8 mouse cellular contexts compared by ENCODE assay signal in genomic region chr16:11603667-11604422, GRCm38 (mm10).
DNase-seq lines count a peak whose midpoint lies in the region; TF ChIP-seq lines count a peak whose summit lies in the region.
"Had no signal": no experiment of that assay in that cellular context is flagged by ENCODE, and none has a peak within 500 bp of the region (broad histone marks: within the 10 kb centered on the region; RNA-seq: fewer than 3 reads in every experiment).

No protein-coding gene starts in this region.

- TF ChIP-seq POLR2A in liver, adult 2 months (IDR thresholded peaks at IDR 0.05; ENCODE audit: extremely low read depth, insufficient read depth, low read length): no peak

- H3K79me2 ChIP-seq in liver, adult 2 months (ENCODE audit: control insufficient read depth, insufficient read depth, low read length): no peaks in the 10 kb centered on the region

- 50% methylated on average over 5 of the region's 5 CpGs for WGBS in liver, adult 2 months

- intact Hi-C loops in heart, postnatal 14 days (cut with DNase I): loop anchor here (2.0 kb wide), 1 partner anchor 135 kb away; no protein-coding TSS in a partner anchor

- no peaks in the 10 kb centered on the region for H3K27me3 ChIP-seq in liver, adult 2 months (ENCODE audit: control insufficient read depth, insufficient read depth, low read length)
- H3K27me3 ChIP-seq: neural tube, embryonic 13.5 days had no signal

- H3K9ac ChIP-seq in liver, adult 2 months (ENCODE audit: low read depth, low read length): no peak overlapping the region
- H3K9ac ChIP-seq: neural tube, embryonic 13.5 days had no signal

- peak; percentile 35 for DNase-seq in ovary, postnatal 36 days (ENCODE audit: low spot score)
- DNase-seq in ovary, postnatal 10 days (ENCODE audit: low spot score): no peak
- peak; percentile 20 for DNase-seq in cerebellum, adult 8-10 months
- peak; percentile 27 to 55 for DNase-seq in heart, postnatal 14 days
- peak; percentile 83 for DNase-seq in liver, adult 2 months (ENCODE audit: extremely low read depth, low read depth, low spot score)
- DNase-seq in spleen, postnatal 4 days (ENCODE audit: low spot score in 2 of 2): peak; percentile 29 to 68
- no peak for DNase-seq in urinary bladder, adult 18-20 months (ENCODE audit: low spot score in 2 of 2)

- H3K4me1 ChIP-seq in liver, adult 2 months (ENCODE audit: control insufficient read depth, insufficient read depth, low read length): peaks cover 10% of the 10 kb centered on the region
- H3K4me1 ChIP-seq: neural tube, embryonic 13.5 days had no signal

- no peak overlapping the region for H3K4me3 ChIP-seq in liver, adult 2 months (ENCODE audit: insufficient read depth, low read depth, low read length)
- H3K4me3 ChIP-seq: neural tube, embryonic 13.5 days had no signal

- TF ChIP-seq CTCF in liver, adult 2 months (IDR thresholded peaks at IDR 0.05; ENCODE audit: low read depth, low read length): peak; percentile 65

- H3K36me3 ChIP-seq in liver, adult 2 months (ENCODE audit: control insufficient read depth, insufficient read depth, low read length): no peaks in the 10 kb centered on the region
- H3K36me3 ChIP-seq: neural tube, embryonic 13.5 days had no signal

- peak overlapping the region; percentile 49 for H3K27ac ChIP-seq in liver, adult 2 months (replicated peaks; ENCODE audit: insufficient read depth, low read depth, low read length)
- H3K27ac ChIP-seq: neural tube, embryonic 13.5 days had no signal

Comparison
In these comparisons a context has a peak if more than half of its experiments do, and no peak if none do; other contexts are left out.
1. DNase-seq: peak in ovary, postnatal 36 days (single experiment), cerebellum, adult 8-10 months (single experiment), heart, postnatal 14 days (2 of 2), liver, adult 2 months (single experiment) and spleen, postnatal 4 days (2 of 2); none in ovary, postnatal 10 days (single experiment) and urinary bladder, adult 18-20 months (0 of 2).